Mouse (Mus musculus) heart, postnatal 4 days (tissue): ENCODE results near the gene Dnajb2. TPM values are rescaled to one million over a fixed set of nuclear protein-coding genes. Genes with fewer than 3 reads are reported as not detected.
"Not testable (repeated sequence)": the region's sequence is repeated elsewhere in the genome, so short reads cannot be mapped to it uniquely, and the experiment has no call there.

Source experiments
- DNase-seq: peaks from one replicate; pipeline ENCODE4 v3.0.0; 2021
- total RNA-seq, 2 experiments: library from RNA; stranded (reverse); gene quantifications; 2 replicates each; pipeline ENCODE4 v1.2.3; 2021

Gene Dnajb2
- total RNA-seq, 2 experiments from 2014 or later, result 46.4 to 49.2 TPM

DNA sequence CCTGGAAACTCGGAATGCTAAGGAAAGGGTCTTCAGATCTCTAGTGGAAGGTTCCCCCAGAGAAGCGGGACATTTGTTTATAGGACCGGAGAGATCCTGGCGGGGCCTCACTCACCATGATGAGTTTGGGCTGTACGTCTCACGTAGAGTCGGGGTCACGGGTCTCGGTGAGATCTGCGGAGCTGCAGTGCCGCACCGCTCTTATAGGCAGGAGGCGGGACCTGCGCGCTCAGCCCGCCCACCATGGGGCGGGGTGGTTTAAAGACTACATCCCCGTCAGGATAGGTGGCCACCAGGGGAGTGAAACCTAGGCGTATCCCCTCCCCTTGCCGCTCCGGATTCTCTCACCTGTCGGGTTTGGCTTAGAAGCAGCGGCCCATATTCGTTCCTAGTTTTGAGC, 17.1 kb upstream of the Dnajb2 start:
- peak; percentile 91 for DNase-seq

- DNase-seq, result peak; percentile 50
These were observed 16.7 kb upstream of the Dnajb2 start, which contains the start of gene Tuba4a for GRCm38 (mm10) chr1:75219531-75219930. Gene Tuba4a, minus strand, starts transcription at chr1:75219865.

- DNase-seq, result no peak
These were observed 14.7 kb upstream of the Dnajb2 start for GRCm38 (mm10) chr1:75221538-75221937.

DNA sequence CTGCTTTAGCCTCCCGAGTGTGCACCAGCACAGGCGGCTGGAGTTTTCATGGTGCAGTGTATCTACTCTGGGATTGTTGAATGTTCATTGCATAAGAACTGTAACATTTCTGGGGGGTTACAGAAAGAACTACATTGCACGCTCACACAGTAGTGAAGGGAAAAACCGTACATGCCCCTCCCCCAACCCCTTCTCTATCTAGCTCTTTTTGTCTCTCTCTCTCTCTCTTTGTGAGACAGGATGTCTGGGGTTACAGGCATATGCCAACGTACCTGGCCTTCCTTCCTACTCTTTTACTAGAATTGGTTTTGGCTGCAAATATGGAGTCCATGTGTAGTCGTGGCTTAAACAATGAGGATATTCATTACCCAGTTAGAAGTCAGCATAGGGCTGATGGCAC, 13.3 kb upstream of the Dnajb2 start:
- DNase-seq, result no peak

GRCm38 (mm10) chr1:75223532-75223931, 12.7 kb upstream of the Dnajb2 start:
- DNase-seq, result no peak

DNA sequence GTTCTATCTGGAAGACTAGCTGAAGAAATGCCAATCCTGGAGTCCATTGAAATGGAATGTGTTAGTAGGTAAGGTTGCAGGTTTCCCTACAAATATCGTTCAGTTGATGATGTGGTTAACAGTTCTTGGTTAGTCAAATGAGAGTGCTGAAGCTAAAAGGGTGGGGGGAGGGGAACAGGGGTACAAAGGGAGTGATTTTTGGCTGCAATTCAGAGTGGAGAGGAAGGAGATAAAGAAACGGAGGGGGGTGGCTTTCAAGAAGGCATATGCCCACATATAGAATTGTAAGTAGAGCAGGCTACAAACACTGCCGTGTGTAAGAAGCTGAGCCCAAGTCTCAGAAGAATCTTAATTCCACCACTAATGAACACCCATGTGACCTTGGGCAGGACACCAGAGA, 10.7 kb upstream of the Dnajb2 start:
- DNase-seq, result no peak

GRCm38 (mm10) chr1:75226138-75226537, 10.1 kb upstream of the Dnajb2 start:
- DNase-seq, result no peak

DNA sequence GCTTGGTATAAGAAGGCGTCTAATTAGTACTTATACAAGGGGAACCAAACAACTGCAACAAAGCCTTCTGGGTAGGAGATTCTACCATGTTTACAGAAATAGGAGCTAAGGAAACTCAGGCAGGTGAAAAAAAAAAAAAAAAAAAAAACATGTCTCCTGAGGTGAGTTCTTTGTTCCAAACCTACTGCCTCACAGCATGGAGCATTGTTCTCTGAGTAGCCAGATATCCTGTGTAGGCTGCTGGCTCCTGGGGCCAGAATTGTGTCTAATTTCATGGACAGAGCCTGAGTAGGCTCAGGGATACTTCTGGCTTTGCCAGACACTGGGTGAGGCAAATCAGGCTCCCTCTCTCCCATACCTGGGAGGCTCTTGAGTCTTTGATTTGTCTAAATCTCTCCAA, 8.6 kb upstream of the Dnajb2 start:
- DNase-seq, result no peak

GRCm38 (mm10) chr1:75229158-75229557, 7.0 kb upstream of the Dnajb2 start:
- DNase-seq, result no peak

DNA sequence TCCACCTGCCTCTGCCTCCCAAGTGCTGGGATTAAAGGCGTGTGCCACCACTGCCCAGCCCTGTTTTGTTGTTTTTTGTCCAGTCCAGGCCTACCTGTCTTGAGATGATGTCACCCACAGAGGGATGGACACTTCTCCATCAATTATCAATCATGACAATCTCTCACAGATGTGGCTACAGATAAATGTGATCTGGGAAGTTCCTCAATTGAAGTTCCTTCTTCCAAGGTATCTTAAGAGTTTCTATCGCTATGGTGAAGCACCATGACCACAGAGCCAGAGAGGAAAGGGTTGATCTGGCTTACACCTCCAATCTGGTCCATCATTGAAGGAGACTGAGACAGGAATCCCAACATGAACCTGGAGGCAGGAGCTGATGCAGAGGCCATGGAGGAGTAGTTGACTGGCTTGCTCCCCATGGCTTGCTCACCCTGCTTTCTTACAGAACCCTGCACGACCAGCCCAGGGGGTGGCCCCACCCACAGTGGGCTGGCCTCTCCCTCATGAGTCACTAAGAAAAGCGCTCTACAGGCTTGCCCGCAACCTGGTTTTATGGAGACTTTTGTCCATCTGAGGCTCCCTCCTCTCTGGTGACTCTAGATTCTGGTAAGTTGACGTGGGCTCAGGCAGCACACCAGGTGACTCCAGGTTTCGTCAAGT, 5.7 kb upstream of the Dnajb2 start:
- no peak for DNase-seq

DNA sequence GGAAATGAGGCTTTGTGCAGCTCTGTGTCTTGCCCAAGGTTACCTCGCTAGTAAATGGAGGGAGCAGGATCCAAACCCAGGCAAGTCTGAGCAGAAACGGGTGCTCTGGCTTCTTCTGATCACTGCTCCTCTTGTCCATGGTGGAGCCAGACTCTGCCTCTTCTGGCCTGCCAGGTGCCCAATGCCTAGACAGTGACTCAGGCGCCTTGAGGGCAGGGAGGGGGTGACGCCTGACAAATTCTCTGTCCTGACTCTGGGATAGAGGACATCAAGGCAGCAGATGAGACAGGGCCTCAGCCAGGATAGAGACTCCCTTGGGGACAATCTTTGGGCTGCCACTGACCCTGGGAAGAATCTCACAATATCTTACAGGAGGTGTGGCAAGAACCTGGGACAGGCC, 5.0 kb upstream of the Dnajb2 start:
- DNase-seq, result no peak

GRCm38 (mm10) chr1:75231664-75232152, 4.5 kb upstream of the Dnajb2 start, which contains the start of gene A630095N17Rik:
Gene A630095N17Rik, minus strand, starts transcription at chr1:75232102.
- no peak for DNase-seq

- not testable (repeated sequence) for DNase-seq
These were observed 3.7 kb upstream of the Dnajb2 start for GRCm38 (mm10) chr1:75232489-75232888.

DNA sequence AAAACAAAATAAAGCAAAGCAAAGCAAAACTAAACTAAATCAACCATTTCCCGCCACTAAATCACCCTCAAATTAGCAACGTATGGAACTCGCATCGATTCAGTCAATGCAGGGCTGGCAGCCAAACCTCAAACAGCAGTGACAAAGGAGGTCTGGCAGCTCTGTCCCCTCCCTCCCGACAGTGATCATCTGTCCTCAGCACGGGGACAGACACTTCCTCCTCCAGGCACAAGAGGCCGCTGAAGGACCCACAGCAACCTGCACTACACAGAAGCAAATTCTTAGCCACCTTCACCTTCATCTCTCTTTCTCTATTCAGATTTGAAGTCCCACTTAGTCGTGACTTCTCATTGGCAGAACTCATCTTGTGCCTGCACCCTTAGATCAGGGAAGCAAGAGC, 1.6 kb upstream of the Dnajb2 start:
- peak; percentile 76 for DNase-seq

GRCm38 (mm10) chr1:75239591-75239990, 3.4 kb downstream of the Dnajb2 start:
- peak; percentile 53 for DNase-seq

GRCm38 (mm10) chr1:75243411-75243810, 7.2 kb downstream of the Dnajb2 start:
- DNase-seq, result no peak

GRCm38 (mm10) chr1:75244175-75244826, 8.1 kb downstream of the Dnajb2 start:
- no peak for DNase-seq

DNA sequence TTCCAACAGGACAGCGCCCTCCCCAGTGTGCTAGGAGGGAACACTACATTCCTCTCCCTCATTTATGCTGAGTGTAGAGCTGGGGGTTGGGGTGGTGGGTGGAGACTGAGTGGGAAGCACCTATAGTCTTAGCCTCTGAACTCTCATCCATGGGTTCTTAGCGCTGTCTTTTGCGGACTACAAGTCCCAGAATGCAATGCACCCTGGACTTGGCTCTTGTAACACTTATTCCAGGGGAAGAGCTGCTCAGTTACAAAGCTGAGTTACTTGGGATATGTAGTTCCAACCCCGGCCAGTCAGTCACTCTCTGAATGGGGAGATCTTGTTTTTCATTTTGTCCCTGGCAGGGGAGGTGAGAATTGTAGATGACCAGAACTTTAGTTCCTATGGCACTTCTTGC, 8.6 kb downstream of the Dnajb2 start:
- DNase-seq, result peak; percentile 65

GRCm38 (mm10) chr1:75247071-75247930, 11.1 kb downstream of the Dnajb2 start:
- no peak for DNase-seq

DNA sequence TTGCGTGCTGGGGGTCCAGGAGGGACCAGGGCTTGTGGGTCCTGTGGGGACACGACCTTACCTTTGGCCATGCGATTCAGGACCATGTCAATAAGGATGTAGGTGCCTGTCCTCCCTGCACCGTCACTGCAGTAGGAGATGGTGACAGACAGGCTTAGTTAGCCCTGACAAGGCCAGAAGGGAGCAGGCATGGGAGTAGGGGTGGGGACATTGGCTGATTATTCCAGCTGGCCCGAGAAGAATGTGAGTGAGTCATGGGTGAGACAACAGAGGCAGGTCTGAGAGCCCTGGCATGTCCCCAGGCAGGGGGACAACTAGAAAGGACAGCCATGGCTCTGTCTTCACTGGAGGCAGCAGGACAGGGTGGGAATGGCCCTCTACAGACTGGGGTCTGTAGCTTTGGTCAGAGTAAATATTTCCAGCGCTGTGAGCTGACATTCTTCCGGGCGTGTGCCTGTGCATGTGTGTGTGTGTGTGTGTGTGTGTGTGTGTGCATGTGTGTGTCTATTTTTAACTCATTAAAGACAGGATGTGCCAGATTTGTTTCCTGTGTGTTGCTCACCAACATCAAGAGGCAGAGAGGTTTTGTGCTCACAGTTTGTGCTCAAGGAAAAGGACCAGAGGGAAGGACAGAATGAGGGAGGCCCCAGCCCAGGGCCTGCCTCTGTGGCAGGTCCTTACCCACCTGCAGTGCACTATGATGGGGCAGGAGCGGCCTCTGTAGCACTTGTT, 12.0 kb downstream of the Dnajb2 start:
- peak; percentile 82 for DNase-seq

GRCm38 (mm10) chr1:75250498-75250897, 14.3 kb downstream of the Dnajb2 start:
- DNase-seq, result no peak
